Mouse (Mus musculus) myocyte (in vitro differentiated cells): Measurements from ENCODE around the gene Tnfsf4. TPM values are rescaled to one million over a fixed set of nuclear protein-coding genes. Genes with fewer than 3 reads are reported as not detected.
A peak's percentile ranks its signal among the peaks of the same experiment; 100 is the strongest.

Experiments
- H3K27me3 ChIP-seq: one replicate; pipeline ENCODE4 v1.6.1; 2011; ENCODE audit not compliant: control insufficient read depth, insufficient read depth, insufficient read length
- H3K36me3 ChIP-seq: one replicate; pipeline ENCODE4 v1.6.1; 2011; ENCODE audit not compliant: control insufficient read depth, insufficient read depth
- H3K4me2 ChIP-seq: one replicate; pipeline ENCODE4 v1.6.1; 2011; ENCODE audit warnings: low read depth, control low read depth
- H3K4me3 ChIP-seq: one replicate; pipeline ENCODE4 v1.5.1; 2011; ENCODE audit warnings: mild to moderate bottlenecking, control low read depth, moderate library complexity
- H3K79me2 ChIP-seq: one replicate; pipeline ENCODE4 v1.6.1; 2011; ENCODE audit not compliant: control insufficient read depth, insufficient read depth
- H3ac ChIP-seq: one replicate; pipeline ENCODE4 v1.6.1; 2011; ENCODE audit not compliant: control insufficient read depth, insufficient read length
- CEBPB ChIP-seq: IDR thresholded peaks from 2 replicates; pipeline ENCODE4 v1.6.1; 2011; ENCODE audit warnings: mild to moderate bottlenecking, moderate library complexity; ENCODE audit not compliant: poor library complexity, insufficient read depth, severe bottlenecking
- E2F4 ChIP-seq: IDR thresholded peaks from one replicate; pipeline ENCODE4 v1.6.1; 2011; ENCODE audit warnings: mild to moderate bottlenecking, control low read depth, moderate library complexity; ENCODE audit not compliant: insufficient read depth
- MAX ChIP-seq: IDR thresholded peaks from one replicate; pipeline ENCODE4 v1.6.1; 2011; ENCODE audit warnings: low read depth, mild to moderate bottlenecking, control low read depth
- MYOD1 ChIP-seq, 3 experiments: IDR thresholded peaks; one replicate each; pipeline ENCODE4 v1.6.1; 2011; ENCODE audit warnings: control low read depth in 2 of 3, low read depth in 2 of 3, mild to moderate bottlenecking in 2 of 3, moderate library complexity in 1 of 3; ENCODE audit not compliant: insufficient read length in 2 of 3, control insufficient read depth in 1 of 3
- MYOG ChIP-seq, 3 experiments: IDR thresholded peaks; one replicate each; pipeline ENCODE4 v1.6.1; 2011; ENCODE audit warnings: control low read depth in 2 of 3, low read depth in 2 of 3, mild to moderate bottlenecking in 2 of 3; ENCODE audit not compliant: insufficient read length in 2 of 3, control insufficient read depth in 1 of 3, insufficient read depth in 1 of 3
- POLR2A ChIP-seq: IDR thresholded peaks from one replicate; pipeline ENCODE4 v1.6.1; 2011; ENCODE audit warnings: low read depth, mild to moderate bottlenecking, control low read depth, moderate library complexity; ENCODE audit not compliant: insufficient read length
- POLR2AphosphoS2 ChIP-seq: IDR thresholded peaks from one replicate; pipeline ENCODE4 v1.6.1; 2011; ENCODE audit warnings: low read depth, control low read depth; ENCODE audit not compliant: insufficient read length
- REST ChIP-seq: IDR thresholded peaks from one replicate; pipeline ENCODE4 v1.6.1; 2011; ENCODE audit warnings: mild to moderate bottlenecking, control low read depth, moderate library complexity; ENCODE audit not compliant: insufficient read depth, insufficient read length
- SRF ChIP-seq: IDR thresholded peaks from one replicate; pipeline ENCODE4 v1.6.1; 2011; ENCODE audit warnings: low read depth; ENCODE audit not compliant: control insufficient read depth, insufficient read length
- TCF12 ChIP-seq: IDR thresholded peaks from one replicate; pipeline ENCODE4 v1.6.1; 2011; ENCODE audit warnings: mild to moderate bottlenecking, control low read depth; ENCODE audit not compliant: poor library complexity, insufficient read depth, severe bottlenecking
- TCF3 ChIP-seq: IDR thresholded peaks from one replicate; pipeline ENCODE4 v1.6.1; 2011; ENCODE audit warnings: low read depth, control low read depth; ENCODE audit not compliant: insufficient read length
- USF1 ChIP-seq: IDR thresholded peaks from one replicate; pipeline ENCODE4 v1.6.1; 2011; ENCODE audit warnings: low read depth, mild to moderate bottlenecking, control low read depth, moderate library complexity
- polyA plus RNA-seq: library from polyadenylated mRNA; unstranded; fragments of >200 nt; fragmentation: generic; extraction: Trizol; gene quantifications from one replicate; pipeline ENCODE4 v1.2.1, GENCODE M21; 2012; ENCODE audit warnings: missing spikeins

Tnfsf4 gene
- polyA plus RNA-seq, 1 experiment: not detected

GRCm38 (mm10) chr1:161451683-161452245 is 56.6 kb downstream of the Tnfsf4 start:
- Histone ChIP-seq H3ac (no peak overlapping the region), H3K79me2 (no peaks in the 10 kb centered on the region), H3K27me3 (no peaks in the 10 kb centered on the region), H3K4me2 (no peak overlapping the region), H3K36me3 (no peaks in the 10 kb centered on the region), H3K4me3 (no peak overlapping the region)
- TF ChIP-seq USF1 (no peak), SRF (no peak), TCF12 (no peak), MAX (no peak), POLR2A (no peak)

- H3K4me3 ChIP-seq: no peak overlapping the region
- no peak overlapping the region for H3ac ChIP-seq
- no peaks in the 10 kb centered on the region for H3K79me2 ChIP-seq
- TF ChIP-seq MAX: no peak
- no peak for TF ChIP-seq TCF12
- TF ChIP-seq TCF3: no peak
- no peak for TF ChIP-seq MYOD1 (IDR thresholded peaks at IDR 0.05; ENCODE audit: control insufficient read depth in 1 of 3, insufficient read length in 2 of 3, low read depth in 2 of 3)
- TF ChIP-seq CEBPB: no peak
- TF ChIP-seq USF1: no peak
- TF ChIP-seq POLR2AphosphoS2: no peak
- TF ChIP-seq REST: no peak
- no peak for TF ChIP-seq E2F4
- no peak for TF ChIP-seq POLR2A
- TF ChIP-seq SRF: no peak
- TF ChIP-seq MYOG (IDR thresholded peaks at IDR 0.05; ENCODE audit: control insufficient read depth in 1 of 3, insufficient read depth in 1 of 3, insufficient read length in 2 of 3, low read depth in 2 of 3): no peak
- no peaks in the 10 kb centered on the region for H3K36me3 ChIP-seq
- no peak overlapping the region for H3K4me2 ChIP-seq
- H3K27me3 ChIP-seq: no peaks in the 10 kb centered on the region
Measured at GRCm38 (mm10) chr1:161452250-161452649, 57.0 kb downstream of the Tnfsf4 start.

GRCm38 (mm10) chr1:161463388-161464085 is 68.3 kb downstream of the Tnfsf4 start:
- Histone ChIP-seq H3K79me2 (no peaks in the 10 kb centered on the region), H3ac (no peak overlapping the region), H3K27me3 (no peaks in the 10 kb centered on the region), H3K4me3 (no peak overlapping the region), H3K4me2 (peak overlapping the region; percentile 58), H3K36me3 (no peaks in the 10 kb centered on the region)
- TF ChIP-seq MYOG (IDR thresholded peaks at IDR 0.05; ENCODE audit: control insufficient read depth in 1 of 3, insufficient read depth in 1 of 3, insufficient read length in 2 of 3, low read depth in 2 of 3): peak in 2 of 3 experiments; percentile 18 to 37
- no peak for TF ChIP-seq MAX
- peak; percentile 0 for TF ChIP-seq TCF12
- TF ChIP-seq TCF3: no peak
- no peak for TF ChIP-seq E2F4
- TF ChIP-seq REST: no peak
- TF ChIP-seq POLR2A: no peak
- peak in 2 of 3 experiments; percentile 57 to 67 for TF ChIP-seq MYOD1 (IDR thresholded peaks at IDR 0.05; ENCODE audit: control insufficient read depth in 1 of 3, insufficient read length in 2 of 3, low read depth in 2 of 3)
- TF ChIP-seq USF1: no peak
- TF ChIP-seq POLR2AphosphoS2: no peak
- TF ChIP-seq CEBPB: 0 out of 2 replicates have a peak, but pooled peaks have one; percentile 6
- TF ChIP-seq SRF: no peak

Other genes with a start within 250 kb of the Tnfsf4 start
- not detected for gene Tex50, start 236.1 kb upstream of the Tnfsf4 start, polyA plus RNA-seq
- gene Prdx6, start 144.2 kb upstream of the Tnfsf4 start, polyA plus RNA-seq: 203 TPM
- 0.02 TPM for gene Tnfsf18, start 99.2 kb downstream of the Tnfsf4 start, polyA plus RNA-seq